Mouse (Mus musculus): ENCODE measurements around the gene Dph3. TPM values are rescaled to one million over a fixed set of nuclear protein-coding genes. Genes with fewer than 3 reads are reported as not detected.
"Not testable (repeated sequence)": the region's sequence is repeated elsewhere in the genome, so short reads cannot be mapped to it uniquely, and the experiment has no call there.

The Dph3 gene
- polyA plus RNA-seq, 1 experiment, result 43.1 TPM

DNA sequence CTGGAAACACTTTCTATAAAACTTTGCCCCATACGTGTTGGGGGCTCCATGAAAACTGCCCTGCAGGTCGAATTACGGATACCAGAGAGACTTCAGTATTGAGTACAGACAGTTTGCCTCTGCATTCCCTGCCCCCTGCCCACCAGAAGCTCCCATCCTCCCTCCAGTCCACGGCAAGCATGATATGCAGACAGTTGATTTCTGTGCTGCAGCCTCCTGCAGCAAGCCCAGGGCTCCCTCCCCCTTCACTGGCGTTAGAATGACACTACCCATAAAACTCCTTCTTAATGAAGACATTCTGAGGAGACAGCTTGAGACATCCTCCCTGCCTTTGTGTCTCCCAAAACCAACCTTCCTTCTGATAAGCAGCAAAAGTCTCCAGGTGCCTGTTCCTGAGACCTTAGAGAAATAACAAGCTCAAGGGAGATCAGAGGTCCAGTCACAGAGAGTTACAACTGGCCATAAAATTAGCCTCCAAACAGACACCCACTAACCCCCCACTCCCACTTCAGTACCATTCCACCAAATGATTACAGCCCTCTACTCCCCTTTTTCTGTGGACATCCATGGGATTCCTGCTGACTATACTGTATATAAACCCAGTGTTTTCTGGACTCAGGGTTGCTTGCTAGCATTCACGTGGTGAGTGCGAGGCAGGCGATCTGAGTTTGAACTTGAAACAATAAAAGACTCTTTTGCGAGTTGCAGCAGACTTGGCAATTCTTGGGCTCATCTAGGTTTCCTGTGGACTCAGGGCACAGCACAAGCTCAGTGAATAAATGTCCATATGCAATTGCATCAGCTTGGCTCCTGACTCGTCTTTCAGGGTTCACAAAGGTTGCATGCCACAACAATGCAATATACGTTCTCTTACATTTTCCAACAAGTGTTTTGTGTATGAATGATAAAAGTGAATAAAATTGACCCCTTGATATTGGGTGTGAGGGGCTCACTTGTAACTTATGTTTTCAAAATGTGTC, 35.7 kb upstream of the Dph3 start:
- no peaks in the 10 kb centered on the region for H3K36me3 ChIP-seq (ENCODE audit: control insufficient read depth, insufficient read depth, low read length)
- TF ChIP-seq CTCF (conservative IDR thresholded peaks at IDR 0.05; ENCODE audit: insufficient read depth, insufficient read length, low read depth, low read length), result no peak
- no peak for TF ChIP-seq POLR2A (IDR thresholded peaks at IDR 0.05; ENCODE audit: low read depth, low read length)
- 48% methylated on average over 11 of the region's 11 CpGs for WGBS
- no peaks in the 10 kb centered on the region for H3K27me3 ChIP-seq (replicated peaks; ENCODE audit: control insufficient read depth, insufficient read depth, low read length)
- no peak overlapping the region for H3K4me3 ChIP-seq (ENCODE audit: insufficient read depth, low read depth, low read length)
- no peak for DNase-seq
- H3K27ac ChIP-seq (ENCODE audit: insufficient read depth, low read depth, low read length), result no peak overlapping the region
- H3K4me1 ChIP-seq (ENCODE audit: control insufficient read depth, insufficient read depth, low read length), result no peaks in the 10 kb centered on the region

DNA sequence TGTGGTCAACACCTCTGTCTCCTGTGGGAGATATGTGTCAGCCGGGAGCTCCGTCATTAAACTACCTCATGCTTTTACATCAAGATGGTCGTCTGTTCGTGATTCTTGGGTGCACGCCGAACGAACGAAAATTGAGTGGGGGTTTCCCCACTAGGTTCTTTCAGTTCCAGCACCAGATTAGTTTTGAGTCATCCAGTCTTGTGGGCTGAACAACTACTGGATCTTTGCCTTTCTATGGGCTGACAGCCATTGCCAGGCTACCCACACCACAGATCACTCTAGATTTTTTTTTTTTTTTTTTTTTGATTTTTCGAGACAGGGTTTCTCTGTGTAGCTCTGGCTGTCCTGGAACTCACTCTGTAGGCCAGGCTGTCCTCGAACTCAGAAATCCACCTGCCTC, 26.6 kb upstream of the Dph3 start:
- H3K4me3 ChIP-seq (ENCODE audit: insufficient read depth, low read depth, low read length); H3K27ac ChIP-seq (ENCODE audit: insufficient read depth, low read depth, low read length); H3K27me3 ChIP-seq (replicated peaks; ENCODE audit: control insufficient read depth, insufficient read depth, low read length); H3K36me3 ChIP-seq (ENCODE audit: control insufficient read depth, insufficient read depth, low read length); DNase-seq; H3K4me1 ChIP-seq (ENCODE audit: control insufficient read depth, insufficient read depth, low read length): not testable (repeated sequence)
- WGBS, result 93% methylated on average over 10 of the region's 10 CpGs

DNA sequence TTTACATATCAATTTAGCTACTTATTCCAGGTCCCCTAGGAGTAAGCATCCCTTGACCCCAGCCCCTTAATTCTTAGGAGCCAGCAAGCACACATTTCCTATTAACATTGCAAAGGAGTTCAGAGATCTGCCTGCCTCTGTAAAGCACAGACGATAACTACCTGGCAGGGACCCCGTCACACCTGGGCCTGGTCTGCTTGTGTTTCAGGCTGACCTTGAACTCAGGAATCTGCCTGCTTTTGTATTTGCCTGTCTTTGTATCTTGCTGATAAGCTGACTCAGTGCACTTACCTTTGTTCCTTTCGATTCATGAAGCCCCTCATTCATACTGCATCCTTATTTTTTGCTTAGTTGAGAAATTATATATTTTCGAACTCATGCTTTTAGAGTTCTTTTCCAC, 21.4 kb upstream of the Dph3 start:
- Histone ChIP-seq H3K4me1 (ENCODE audit: control insufficient read depth, insufficient read depth, low read length) (no peaks in the 10 kb centered on the region), H3K4me3 (ENCODE audit: insufficient read depth, low read depth, low read length) (no peak overlapping the region), H3K27ac (ENCODE audit: insufficient read depth, low read depth, low read length) (no peak overlapping the region), H3K36me3 (ENCODE audit: control insufficient read depth, insufficient read depth, low read length) (peaks cover 2% of the 10 kb centered on the region), H3K27me3 (replicated peaks; ENCODE audit: control insufficient read depth, insufficient read depth, low read length) (no peaks in the 10 kb centered on the region)
- 92% methylated on average over 4 of the region's 4 CpGs for WGBS
- no peak for DNase-seq
- no peak for TF ChIP-seq POLR2A (IDR thresholded peaks at IDR 0.05; ENCODE audit: low read depth, low read length)
- TF ChIP-seq CTCF (conservative IDR thresholded peaks at IDR 0.05; ENCODE audit: insufficient read depth, insufficient read length, low read depth, low read length), result no peak

DNA sequence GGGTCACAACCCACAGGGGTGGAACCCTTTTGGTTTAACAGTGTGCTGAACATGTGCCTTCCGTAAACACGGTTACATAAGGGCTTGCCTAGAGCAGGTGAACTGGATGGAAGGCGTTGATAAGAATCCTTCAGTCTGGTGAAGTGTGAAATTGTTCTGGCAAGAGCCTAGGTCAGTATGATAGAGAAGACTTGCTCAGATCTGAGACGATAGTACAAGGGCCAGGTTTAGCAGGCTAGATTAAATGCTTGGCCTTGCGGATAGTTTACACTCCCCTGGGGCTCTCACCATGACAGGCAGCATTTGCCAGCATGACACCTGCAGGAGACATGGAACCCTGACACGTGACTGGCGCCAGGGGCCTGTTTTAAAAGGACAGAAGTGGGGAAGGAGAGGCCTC, 20.1 kb upstream of the Dph3 start:
- H3K36me3 ChIP-seq (ENCODE audit: control insufficient read depth, insufficient read depth, low read length), result peaks cover 2% of the 10 kb centered on the region
- no peaks in the 10 kb centered on the region for H3K4me1 ChIP-seq (ENCODE audit: control insufficient read depth, insufficient read depth, low read length)
- TF ChIP-seq POLR2A (IDR thresholded peaks at IDR 0.05; ENCODE audit: low read depth, low read length) (no peak), CTCF (conservative IDR thresholded peaks at IDR 0.05; ENCODE audit: insufficient read depth, insufficient read length, low read depth, low read length) (no peak)
- DNase-seq, result peak; percentile 43
- peak overlapping the region; percentile 4 for H3K27ac ChIP-seq (ENCODE audit: insufficient read depth, low read depth, low read length)
- H3K4me3 ChIP-seq (ENCODE audit: insufficient read depth, low read depth, low read length), result no peak overlapping the region
- 45% methylated on average over 7 of the region's 7 CpGs for WGBS
- no peaks in the 10 kb centered on the region for H3K27me3 ChIP-seq (replicated peaks; ENCODE audit: control insufficient read depth, insufficient read depth, low read length)

DNA sequence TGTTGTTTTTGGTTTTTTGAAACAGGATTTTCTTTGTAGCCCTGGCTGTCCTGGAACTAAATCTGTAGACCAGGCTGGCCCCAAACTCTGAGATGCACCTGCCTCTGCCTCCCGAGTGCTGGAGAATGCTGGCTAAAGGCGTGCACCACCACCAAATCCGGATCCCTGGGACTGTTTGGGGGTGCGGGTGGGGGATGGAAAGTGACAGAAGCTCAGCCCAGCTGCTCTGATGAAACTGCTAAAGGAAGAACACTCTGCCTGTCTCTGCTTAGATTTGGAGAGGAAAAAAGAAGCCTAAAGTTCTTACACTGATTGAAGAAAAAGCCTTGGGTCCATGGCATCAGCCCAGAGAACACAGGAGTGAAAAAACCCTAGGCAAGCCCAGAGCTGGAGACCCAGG, 18.0 kb upstream of the Dph3 start:
- no peak for DNase-seq
- Histone ChIP-seq H3K36me3 (ENCODE audit: control insufficient read depth, insufficient read depth, low read length) (peaks cover 6% of the 10 kb centered on the region), H3K27ac (ENCODE audit: insufficient read depth, low read depth, low read length) (no peak overlapping the region), H3K4me3 (ENCODE audit: insufficient read depth, low read depth, low read length) (no peak overlapping the region), H3K27me3 (replicated peaks; ENCODE audit: control insufficient read depth, insufficient read depth, low read length) (no peaks in the 10 kb centered on the region), H3K4me1 (ENCODE audit: control insufficient read depth, insufficient read depth, low read length) (no peaks in the 10 kb centered on the region)
- 86% methylated on average over 4 of the region's 4 CpGs for WGBS
- TF ChIP-seq POLR2A (IDR thresholded peaks at IDR 0.05; ENCODE audit: low read depth, low read length) (no peak), CTCF (conservative IDR thresholded peaks at IDR 0.05; ENCODE audit: insufficient read depth, insufficient read length, low read depth, low read length) (no peak)

DNA sequence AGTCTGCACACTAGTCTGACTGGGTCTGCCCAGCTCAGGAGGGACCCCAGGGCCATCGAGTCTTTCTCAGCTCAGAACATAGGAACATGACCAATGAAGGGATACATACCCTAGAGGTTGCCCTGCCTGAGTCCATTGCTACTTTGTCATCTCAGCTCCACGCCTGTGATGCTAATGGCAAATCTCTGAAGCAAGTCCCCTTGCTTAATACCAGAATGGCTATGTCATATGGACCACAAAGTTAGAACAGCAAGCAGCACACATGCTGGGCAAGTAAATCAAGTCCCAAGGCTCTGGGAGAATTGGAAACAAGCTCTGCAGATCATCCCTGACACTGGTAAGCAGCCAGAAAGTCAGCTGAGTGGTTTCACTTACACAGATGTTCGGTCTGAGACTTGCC, 13.4 kb upstream of the Dph3 start:
- TF ChIP-seq CTCF (conservative IDR thresholded peaks at IDR 0.05; ENCODE audit: insufficient read depth, insufficient read length, low read depth, low read length) (no peak), POLR2A (IDR thresholded peaks at IDR 0.05; ENCODE audit: low read depth, low read length) (no peak)
- peaks cover 12% of the 10 kb centered on the region for H3K36me3 ChIP-seq (ENCODE audit: control insufficient read depth, insufficient read depth, low read length)
- no peaks in the 10 kb centered on the region for H3K27me3 ChIP-seq (replicated peaks; ENCODE audit: control insufficient read depth, insufficient read depth, low read length)
- WGBS, result 83% methylated on average over 3 of the region's 3 CpGs
- H3K4me3 ChIP-seq (ENCODE audit: insufficient read depth, low read depth, low read length), result no peak overlapping the region
- H3K4me1 ChIP-seq (ENCODE audit: control insufficient read depth, insufficient read depth, low read length), result no peaks in the 10 kb centered on the region
- H3K27ac ChIP-seq (ENCODE audit: insufficient read depth, low read depth, low read length), result no peak overlapping the region
- no peak for DNase-seq

DNA sequence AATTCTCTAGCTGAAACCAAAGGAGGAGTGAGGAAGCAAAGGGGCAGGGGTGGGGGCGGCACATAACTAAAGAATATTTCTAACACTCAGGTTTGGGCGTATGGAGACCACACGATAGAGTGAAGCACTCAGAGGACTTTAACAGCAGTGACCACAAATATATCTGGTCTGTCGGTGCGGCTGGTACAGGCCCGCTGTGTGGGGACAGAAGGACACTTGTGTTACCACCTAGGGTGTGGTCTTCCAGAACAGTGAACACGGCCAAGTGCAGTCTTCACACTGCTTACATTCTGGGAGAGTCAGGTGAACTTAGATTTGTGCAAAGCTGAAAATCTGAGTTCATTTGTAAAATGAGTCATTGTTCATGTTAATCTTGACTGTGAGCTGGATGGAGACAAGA, 12.2 kb upstream of the Dph3 start:
- no peaks in the 10 kb centered on the region for H3K27me3 ChIP-seq (replicated peaks; ENCODE audit: control insufficient read depth, insufficient read depth, low read length)
- WGBS, result 82% methylated on average over 7 of the region's 7 CpGs
- no peak for DNase-seq
- no peak for TF ChIP-seq POLR2A (IDR thresholded peaks at IDR 0.05; ENCODE audit: low read depth, low read length)
- no peak for TF ChIP-seq CTCF (conservative IDR thresholded peaks at IDR 0.05; ENCODE audit: insufficient read depth, insufficient read length, low read depth, low read length)
- H3K36me3 ChIP-seq (ENCODE audit: control insufficient read depth, insufficient read depth, low read length), result peaks cover 12% of the 10 kb centered on the region
- no peak overlapping the region for H3K4me3 ChIP-seq (ENCODE audit: insufficient read depth, low read depth, low read length)
- no peak overlapping the region for H3K27ac ChIP-seq (ENCODE audit: insufficient read depth, low read depth, low read length)
- no peaks in the 10 kb centered on the region for H3K4me1 ChIP-seq (ENCODE audit: control insufficient read depth, insufficient read depth, low read length)

Data from kidney, adult 2 months (tissue).